Mouse (Mus musculus) ES-E14 (cell line): ENCODE measurements around the gene Sgms2.

Experiments used
- CHD2 ChIP-seq: IDR thresholded peaks from 2 replicates; pipeline ENCODE4 v1.6.1; 2014; ENCODE audit warnings: mild to moderate bottlenecking, low read depth, low read length, inconsistent platforms
- MAFK ChIP-seq: IDR thresholded peaks from 2 replicates; pipeline ENCODE4 v1.6.1; 2014; ENCODE audit warnings: mild to moderate bottlenecking, low read depth, low read length, inconsistent platforms; ENCODE audit not compliant: insufficient read depth
- ZC3H11A ChIP-seq: IDR thresholded peaks from 2 replicates; pipeline ENCODE4 v1.6.1; 2012; ENCODE audit warnings: low read depth, mild to moderate bottlenecking, inconsistent platforms, low read length, borderline replicate concordance

DNA sequence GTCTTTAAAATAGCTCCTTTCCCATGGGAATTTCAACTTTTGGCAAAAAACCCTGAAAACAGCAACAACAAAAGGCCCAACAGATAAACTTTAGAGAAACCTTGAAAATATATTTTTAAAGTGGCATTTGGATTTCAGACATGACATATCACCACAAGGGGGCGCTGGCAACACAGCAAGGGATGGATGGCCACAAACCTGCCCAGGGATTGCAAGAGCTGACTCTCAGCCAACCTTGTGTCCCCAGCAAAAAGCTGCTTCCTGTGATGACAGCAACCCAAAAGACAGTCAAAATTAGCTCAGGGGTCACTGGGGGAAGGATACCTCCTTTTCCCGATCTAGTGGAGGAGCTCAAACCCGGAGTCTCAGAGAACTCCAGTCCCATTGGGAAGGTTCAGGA, 171.0 kb downstream of the Sgms2 start:
- TF ChIP-seq ZC3H11A (peak; percentile 39; the same call in 1 of the 2 replicates), MAFK (no peak), CHD2 (no peak)
